Mouse (Mus musculus) hindbrain, embryonic 14.5 days (tissue): ENCODE measurements around the gene Hlf. TPM values are rescaled to one million over a fixed set of nuclear protein-coding genes. Genes with fewer than 3 reads are reported as not detected.

Source experiments
- ATAC-seq: fragments of 200-750 bp; cut with Nextera tagmentation; 2 replicates; pipeline ENCODE4 v1.8.0; 2017; ENCODE audit warnings: moderate number of reproducible peaks, mild to moderate bottlenecking, moderate TSS enrichment, moderate library complexity; ENCODE audit not compliant: low FRiP score
- DNase-seq: peaks from one replicate; pipeline ENCODE4 v3.0.0-alpha.2; 2015; ENCODE audit warnings: low spot score
- H3K27ac ChIP-seq: fragments of 300-500 bp; sonication (generic); 2 replicates; pipeline ENCODE4 v1.5.1; 2014; ENCODE audit warnings: mild to moderate bottlenecking, moderate library complexity
- H3K27me3 ChIP-seq: fragments of 300-500 bp; sonication (generic); 2 replicates; pipeline ENCODE4 v1.6.1; 2014; ENCODE audit warnings: mild to moderate bottlenecking, low read length, mixed read lengths; ENCODE audit not compliant: control insufficient read depth, insufficient read depth
- H3K36me3 ChIP-seq: fragments of 300-500 bp; sonication (generic); replicated peaks from 2 replicates; pipeline ENCODE4 v1.6.1; 2014; ENCODE audit not compliant: control insufficient read depth, insufficient read depth
- H3K4me1 ChIP-seq: fragments of 300-500 bp; sonication (generic); replicated peaks from 2 replicates; pipeline ENCODE4 v1.6.1; 2014; ENCODE audit warnings: antibody characterized with exemption, low read length, mixed read lengths; ENCODE audit not compliant: control insufficient read depth, insufficient read depth
- H3K4me2 ChIP-seq: fragments of 300-500 bp; sonication (generic); replicated peaks from 2 replicates; pipeline ENCODE4 v1.6.1; 2014; ENCODE audit warnings: mild to moderate bottlenecking, moderate library complexity
- H3K4me3 ChIP-seq: fragments of 300-500 bp; sonication (generic); replicated peaks from 2 replicates; pipeline ENCODE4 v1.5.1; 2014; ENCODE audit warnings: mild to moderate bottlenecking, low read length
- H3K9ac ChIP-seq: fragments of 300-500 bp; sonication (generic); 2 replicates; pipeline ENCODE4 v1.6.1; 2014
- H3K9me3 ChIP-seq: fragments of 300-500 bp; sonication (generic); 2 replicates; pipeline ENCODE4 v1.6.1; 2016; ENCODE audit warnings: low read length; ENCODE audit not compliant: control insufficient read depth
- WGBS: fragments of 180-500 bp; shearing (Covaris S2); extraction: QIAGEN DNeasy Blood & Tissue Kit; methylation state at CpG from one replicate; pipeline ENCODE4 v1.1.7; 2014; 5-methylcytosine and 5-hydroxymethylcytosine counted together
- polyA plus RNA-seq: library from polyadenylated mRNA; unstranded; fragments of >200 nt; fragmentation: Nextera tagmentation; extraction: Ambion mirVana; gene quantifications from 2 replicates; pipeline ENCODE4 v1.2.1, GENCODE M21; 2014

Gene Hlf
- polyA plus RNA-seq, 1 experiment from 2014 or later = 3.6 TPM

GRCm38 (mm10) chr11:90350153-90350512 lies 40.6 kb downstream of the Hlf start:
- H3K27ac ChIP-seq = no peak overlapping the region
- peaks cover 7% of the 10 kb centered on the region; the same call in 1 of the 2 replicates for H3K4me1 ChIP-seq
- H3K9ac ChIP-seq = no peak overlapping the region
- no peaks in the 10 kb centered on the region for H3K9me3 ChIP-seq
- no peak for DNase-seq
- H3K4me3 ChIP-seq = no peak overlapping the region
- H3K27me3 ChIP-seq = no peaks in the 10 kb centered on the region
- WGBS = 83% methylated on average over 4 of the region's 4 CpGs
- H3K36me3 ChIP-seq = no peaks in the 10 kb centered on the region
- no peak for ATAC-seq
- H3K4me2 ChIP-seq = no peak overlapping the region

- DNase-seq = no peak
- H3K36me3 ChIP-seq = no peaks in the 10 kb centered on the region
- no peak overlapping the region for H3K4me2 ChIP-seq
- H3K27ac ChIP-seq = no peak overlapping the region
- 94% methylated on average over 6 of the region's 6 CpGs for WGBS
- peaks cover 7% of the 10 kb centered on the region; the same call in 1 of the 2 replicates for H3K4me1 ChIP-seq
- no peak overlapping the region for H3K4me3 ChIP-seq
- H3K9ac ChIP-seq = no peak overlapping the region
- no peak for ATAC-seq
- no peaks in the 10 kb centered on the region for H3K27me3 ChIP-seq
- H3K9me3 ChIP-seq = no peaks in the 10 kb centered on the region
Observed at GRCm38 (mm10) chr11:90349486-90350152, 41.1 kb downstream of the Hlf start.

- Histone ChIP-seq H3K4me2 (no peak overlapping the region), H3K27ac (no peak overlapping the region), H3K9me3 (no peaks in the 10 kb centered on the region), H3K27me3 (no peaks in the 10 kb centered on the region), H3K4me3 (no peak overlapping the region), H3K36me3 (no peaks in the 10 kb centered on the region), H3K4me1 (peaks cover 7% of the 10 kb centered on the region; the same call in 1 of the 2 replicates), H3K9ac (no peak overlapping the region)
- no peak for ATAC-seq
- DNase-seq = no peak
- 45% methylated on average over 13 of the region's 13 CpGs for WGBS
Observed at GRCm38 (mm10) chr11:90347667-90348459, 42.8 kb downstream of the Hlf start.

- Histone ChIP-seq H3K4me3 (no peak overlapping the region), H3K27me3 (no peaks in the 10 kb centered on the region), H3K9me3 (no peaks in the 10 kb centered on the region), H3K4me2 (no peak overlapping the region), H3K9ac (no peak overlapping the region), H3K36me3 (no peaks in the 10 kb centered on the region), H3K27ac (no peak overlapping the region), H3K4me1 (peaks cover 7% of the 10 kb centered on the region; the same call in 1 of the 2 replicates)
- DNase-seq (no peak), ATAC-seq (no peak)
- WGBS = 94% methylated on average over 11 of the region's 11 CpGs
Observed at GRCm38 (mm10) chr11:90345746-90346145, 44.9 kb downstream of the Hlf start.

- WGBS = 94% methylated on average over 5 of the region's 5 CpGs
- H3K27me3 ChIP-seq = no peaks in the 10 kb centered on the region
- H3K9me3 ChIP-seq = no peaks in the 10 kb centered on the region
- no peak overlapping the region for H3K4me2 ChIP-seq
- peaks cover 4% of the 10 kb centered on the region; the same call in 1 of the 2 replicates for H3K4me1 ChIP-seq
- H3K27ac ChIP-seq = no peak overlapping the region
- H3K36me3 ChIP-seq = no peaks in the 10 kb centered on the region
- no peak for ATAC-seq
- H3K4me3 ChIP-seq = no peak overlapping the region
- DNase-seq = no peak
- no peak overlapping the region for H3K9ac ChIP-seq
Observed at GRCm38 (mm10) chr11:90342858-90343257, 47.8 kb downstream of the Hlf start.

GRCm38 (mm10) chr11:90342267-90342666 lies 48.4 kb downstream of the Hlf start:
- Histone ChIP-seq H3K4me3 (no peak overlapping the region), H3K36me3 (no peaks in the 10 kb centered on the region), H3K27me3 (no peaks in the 10 kb centered on the region), H3K27ac (no peak overlapping the region), H3K4me1 (peaks cover under 1% of the 10 kb centered on the region; the same call in 1 of the 2 replicates), H3K9ac (no peak overlapping the region), H3K9me3 (no peaks in the 10 kb centered on the region), H3K4me2 (no peak overlapping the region)
- no peak for ATAC-seq
- 85% methylated on average over 5 of the region's 5 CpGs for WGBS
- DNase-seq = no peak

- no peak for ATAC-seq
- no peaks in the 10 kb centered on the region for H3K36me3 ChIP-seq
- no peaks in the 10 kb centered on the region for H3K4me1 ChIP-seq
- no peak overlapping the region for H3K9ac ChIP-seq
- no peak overlapping the region for H3K27ac ChIP-seq
- no peak overlapping the region for H3K4me2 ChIP-seq
- no peak overlapping the region for H3K4me3 ChIP-seq
- 99% methylated on average over 13 of the region's 13 CpGs for WGBS
- no peaks in the 10 kb centered on the region for H3K9me3 ChIP-seq
- no peaks in the 10 kb centered on the region for H3K27me3 ChIP-seq
- DNase-seq = no peak
Observed at GRCm38 (mm10) chr11:90340836-90341235, 49.9 kb downstream of the Hlf start.

- ATAC-seq (no peak), DNase-seq (no peak)
- no peak overlapping the region for H3K4me3 ChIP-seq
- no peak overlapping the region for H3K27ac ChIP-seq
- H3K9ac ChIP-seq = no peak overlapping the region
- 76% methylated on average over 1 of the region's 1 CpGs for WGBS
- H3K9me3 ChIP-seq = no peaks in the 10 kb centered on the region
- H3K4me1 ChIP-seq = no peaks in the 10 kb centered on the region
- no peaks in the 10 kb centered on the region for H3K36me3 ChIP-seq
- H3K4me2 ChIP-seq = no peak overlapping the region
- no peaks in the 10 kb centered on the region for H3K27me3 ChIP-seq
Observed at GRCm38 (mm10) chr11:90334816-90335215, 55.9 kb downstream of the Hlf start.

GRCm38 (mm10) chr11:90332737-90333136 lies 58.0 kb downstream of the Hlf start:
- Histone ChIP-seq H3K27me3 (no peaks in the 10 kb centered on the region), H3K4me3 (no peak overlapping the region), H3K9ac (no peak overlapping the region), H3K36me3 (no peaks in the 10 kb centered on the region), H3K4me1 (no peaks in the 10 kb centered on the region), H3K9me3 (no peaks in the 10 kb centered on the region), H3K4me2 (no peak overlapping the region), H3K27ac (no peak overlapping the region)
- 84% methylated on average over 4 of the region's 4 CpGs for WGBS
- ATAC-seq = no peak
- DNase-seq = no peak
